Mouse (Mus musculus): Measurements from ENCODE around the gene Olfr292.

Olfr292 gene

GRCm38 (mm10) chr7:86688030-86688429 is at the start of gene Olfr292:
Gene Olfr292 (plus strand): TSS chr7:86688330.
- in situ Hi-C loops (cut with MboI) = no loop called here

DNA sequence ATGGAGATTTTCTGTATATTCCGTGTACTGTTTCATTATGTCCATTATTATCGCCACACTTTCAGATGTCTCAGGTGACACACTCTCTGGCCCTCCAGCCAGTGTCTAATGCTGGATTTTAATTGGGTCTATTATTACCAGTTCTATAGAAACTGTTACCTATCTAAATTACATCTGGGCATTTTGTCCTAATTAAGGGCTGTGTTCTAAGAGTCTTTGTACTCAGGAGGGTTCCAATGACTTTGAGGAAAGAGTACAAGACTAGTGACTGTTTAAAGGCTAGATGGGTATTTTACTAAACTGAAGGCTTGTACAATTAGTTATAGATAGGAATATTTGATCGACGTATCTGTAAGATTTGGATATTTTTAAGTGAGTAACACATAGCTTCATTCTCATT is 39.4 kb upstream of the Olfr292 start, which contains the start of gene Olfr293:
TSS of gene Olfr293 (plus strand) at position 301 of the 400 bp plus-strand sequence.
- in situ Hi-C loops (cut with MboI) = no loop called here

GRCm38 (mm10) chr7:86725013-86725412 is 36.9 kb downstream of the Olfr292 start:
- in situ Hi-C loops (cut with MboI) = no loop called here
